Mouse (Mus musculus) limb, embryonic 14.5 days (tissue): ENCODE data around the gene Zfyve9. TPM values are rescaled to one million over a fixed set of nuclear protein-coding genes. Genes with fewer than 3 reads are reported as not detected.

ENCODE experiments used
- ATAC-seq: fragments of 200-750 bp; cut with Nextera tagmentation; 2 replicates; pipeline ENCODE4 v1.8.0; 2017; ENCODE audit warnings: low read depth, moderate number of reproducible peaks, moderate TSS enrichment; ENCODE audit not compliant: low FRiP score
- DNase-seq: peaks from one replicate; pipeline ENCODE4 v3.0.0-alpha.2; 2015; ENCODE audit warnings: low spot score
- H3K27ac ChIP-seq: fragments of 300-500 bp; sonication (generic); replicated peaks from 2 replicates; pipeline ENCODE4 v1.5.1; 2014; ENCODE audit warnings: low read depth, mild to moderate bottlenecking, low read length, moderate library complexity, mixed read lengths
- H3K27me3 ChIP-seq: fragments of 300-500 bp; sonication (generic); 2 replicates; pipeline ENCODE4 v1.6.1; 2014; ENCODE audit warnings: low read length, mixed read lengths; ENCODE audit not compliant: control insufficient read depth, insufficient read depth
- H3K36me3 ChIP-seq: fragments of 300-500 bp; sonication (generic); 2 replicates; pipeline ENCODE4 v1.6.1; 2014; ENCODE audit warnings: mild to moderate bottlenecking, low read length, moderate library complexity, mixed read lengths; ENCODE audit not compliant: control insufficient read depth, insufficient read depth
- H3K4me1 ChIP-seq: fragments of 300-500 bp; sonication (generic); 2 replicates; pipeline ENCODE4 v1.6.1; 2014; ENCODE audit warnings: antibody characterized with exemption, low read length, mixed read lengths; ENCODE audit not compliant: control insufficient read depth, insufficient read depth
- H3K4me2 ChIP-seq: fragments of 300-500 bp; sonication (generic); replicated peaks from 2 replicates; pipeline ENCODE4 v1.6.1; 2014; ENCODE audit warnings: low read depth, mild to moderate bottlenecking, low read length, moderate library complexity; ENCODE audit not compliant: severe bottlenecking
- H3K4me3 ChIP-seq: fragments of 300-500 bp; sonication (generic); replicated peaks from 2 replicates; pipeline ENCODE4 v1.5.1; 2014; ENCODE audit warnings: low read length
- H3K9ac ChIP-seq: fragments of 300-500 bp; sonication (generic); 2 replicates; pipeline ENCODE4 v1.6.1; 2014; ENCODE audit warnings: mild to moderate bottlenecking, low read depth, low read length, moderate library complexity; ENCODE audit not compliant: severe bottlenecking
- H3K9me3 ChIP-seq: fragments of 300-500 bp; sonication (generic); 2 replicates; pipeline ENCODE4 v1.6.1; 2016; ENCODE audit warnings: low read length; ENCODE audit not compliant: control insufficient read depth
- POLR2A ChIP-seq: fragments of 200-500 bp; IDR thresholded peaks from 2 replicates; pipeline ENCODE4 v1.8.0; 2012; ENCODE audit warnings: inconsistent platforms, mild to moderate bottlenecking, moderate library complexity, borderline replicate concordance; ENCODE audit not compliant: insufficient read depth, insufficient read length; ENCODE audit errors: extremely low read depth
- WGBS: fragments of 180-500 bp; shearing (Covaris S2); extraction: QIAGEN DNeasy Blood & Tissue Kit; methylation state at CpG from one replicate; pipeline ENCODE4 v1.1.7; 2014; 5-methylcytosine and 5-hydroxymethylcytosine counted together
- polyA plus RNA-seq, 2 experiments: library from polyadenylated mRNA; depleted of rRNA in 1 of 2; stranded (reverse) in 1 of 2; unstranded in 1 of 2; fragments of >200 nt; fragmentation: Nextera tagmentation in 1 of 2; extraction: Ambion mirVana in 1 of 2; gene quantifications; 2 replicates each; pipeline versions ENCODE4 v1.2.1 to v1.2.3; 2012 to 2014

Zfyve9 gene
- polyA plus RNA-seq, 2 experiments = 5.8 to 9.6 TPM

DNA sequence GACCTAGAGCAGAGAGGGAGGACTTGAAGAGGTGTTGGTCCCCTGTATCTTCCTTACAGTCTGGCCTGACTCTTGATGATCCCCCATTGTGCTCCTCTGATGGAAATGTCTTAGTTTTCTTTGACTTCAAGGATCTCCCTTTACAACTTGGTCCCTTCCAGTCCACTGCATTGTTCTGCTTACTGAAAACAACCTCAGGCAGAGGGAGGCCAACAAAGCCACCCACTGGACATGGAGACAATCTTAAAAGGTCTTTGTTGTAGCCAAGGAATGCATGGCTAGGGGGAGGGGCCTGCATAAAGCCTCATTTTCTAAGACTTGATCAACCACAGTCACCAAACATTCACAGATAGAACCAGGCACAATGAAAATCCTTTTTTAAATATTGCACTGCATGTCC, 145.5 kb downstream of the Zfyve9 start:
- Histone ChIP-seq H3K4me2 (no peak overlapping the region), H3K4me3 (no peak overlapping the region), H3K9ac (no peak overlapping the region), H3K27ac (no peak overlapping the region), H3K27me3 (no peaks in the 10 kb centered on the region), H3K36me3 (peaks cover 80% of the 10 kb centered on the region), H3K4me1 (no peaks in the 10 kb centered on the region), H3K9me3 (no peaks in the 10 kb centered on the region)
- DNase-seq = no peak
- TF ChIP-seq POLR2A = no peak
- no peak for ATAC-seq

DNA sequence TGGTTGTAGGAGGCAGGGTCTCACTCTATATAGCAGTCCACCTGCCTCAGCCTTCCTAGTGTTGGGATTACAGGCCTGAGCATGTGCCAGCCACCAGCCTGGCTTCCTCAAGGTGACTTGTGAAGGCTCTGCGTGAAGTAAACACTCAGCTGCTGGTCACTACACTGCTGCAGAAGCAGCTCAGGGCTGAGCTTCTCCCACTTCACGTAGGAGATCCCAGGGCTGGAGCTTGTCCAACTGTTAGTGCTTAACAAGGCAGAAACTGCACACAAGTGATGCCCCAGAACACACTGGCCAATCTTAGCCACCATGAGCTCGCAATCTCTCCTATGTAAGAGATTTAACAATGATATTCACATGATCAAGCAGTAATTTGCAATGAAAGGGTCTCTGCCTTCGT, 145.9 kb downstream of the Zfyve9 start:
- no peak overlapping the region for H3K4me3 ChIP-seq
- no peak overlapping the region for H3K9ac ChIP-seq
- H3K27ac ChIP-seq = no peak overlapping the region
- H3K4me2 ChIP-seq = no peak overlapping the region
- peaks cover 83% of the 10 kb centered on the region for H3K36me3 ChIP-seq
- ATAC-seq (no peak), DNase-seq (no peak)
- no peaks in the 10 kb centered on the region for H3K4me1 ChIP-seq
- no peaks in the 10 kb centered on the region for H3K27me3 ChIP-seq
- 87% methylated on average over 4 of the region's 4 CpGs for WGBS
- no peak for TF ChIP-seq POLR2A
- H3K9me3 ChIP-seq = no peaks in the 10 kb centered on the region

DNA sequence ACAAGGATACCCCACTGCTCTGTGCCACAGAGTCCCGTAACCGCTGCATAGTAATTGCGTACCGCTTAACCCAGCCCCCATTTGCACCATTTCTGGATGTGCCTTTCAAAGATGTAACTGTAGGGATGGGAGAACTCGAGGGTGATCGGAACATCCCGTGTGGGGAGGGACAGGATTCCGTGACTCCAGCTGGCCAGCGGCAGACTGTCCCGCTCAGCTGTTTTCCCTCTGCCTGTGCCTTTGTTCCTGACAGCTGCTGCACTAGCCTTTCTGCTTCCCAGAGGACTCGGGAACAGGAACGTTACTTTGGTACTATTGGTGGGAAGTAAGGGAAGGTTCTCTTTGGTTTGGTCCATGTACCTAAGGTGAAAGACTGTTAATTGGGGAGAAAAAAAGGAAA, 146.9 kb downstream of the Zfyve9 start:
- WGBS = 86% methylated on average over 12 of the region's 12 CpGs
- no peak overlapping the region for H3K27ac ChIP-seq
- no peak for TF ChIP-seq POLR2A
- no peaks in the 10 kb centered on the region for H3K27me3 ChIP-seq
- no peak overlapping the region for H3K9ac ChIP-seq
- ATAC-seq (peak; percentile 32; the same call in 1 of the 2 replicates), DNase-seq (peak; percentile 14)
- H3K4me2 ChIP-seq = no peak overlapping the region
- no peaks in the 10 kb centered on the region for H3K4me1 ChIP-seq
- H3K4me3 ChIP-seq = no peak overlapping the region
- peaks cover 84% of the 10 kb centered on the region for H3K36me3 ChIP-seq
- no peaks in the 10 kb centered on the region for H3K9me3 ChIP-seq

DNA sequence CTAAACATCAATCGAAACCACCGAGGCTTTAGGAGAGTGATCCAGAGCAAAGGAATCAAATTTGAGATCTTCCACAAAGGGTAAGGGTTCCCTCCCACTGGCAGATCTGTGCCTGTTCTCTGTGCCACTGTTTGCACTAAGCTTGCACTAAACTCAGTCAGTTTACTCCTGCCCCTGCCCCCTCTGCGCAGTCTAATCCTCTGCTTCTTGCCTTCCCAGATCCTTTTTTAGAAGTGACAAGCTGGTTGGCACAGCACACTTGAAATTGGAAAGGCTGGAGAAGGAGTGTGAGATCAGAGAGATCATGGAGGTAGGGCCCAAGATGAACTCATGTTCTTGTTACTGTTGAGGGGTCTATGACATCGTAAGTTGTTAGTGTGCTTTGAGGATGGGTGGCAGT, 149.0 kb downstream of the Zfyve9 start:
- no peak for ATAC-seq
- WGBS = 94% methylated on average over 4 of the region's 4 CpGs
- no peak overlapping the region for H3K4me3 ChIP-seq

DNA sequence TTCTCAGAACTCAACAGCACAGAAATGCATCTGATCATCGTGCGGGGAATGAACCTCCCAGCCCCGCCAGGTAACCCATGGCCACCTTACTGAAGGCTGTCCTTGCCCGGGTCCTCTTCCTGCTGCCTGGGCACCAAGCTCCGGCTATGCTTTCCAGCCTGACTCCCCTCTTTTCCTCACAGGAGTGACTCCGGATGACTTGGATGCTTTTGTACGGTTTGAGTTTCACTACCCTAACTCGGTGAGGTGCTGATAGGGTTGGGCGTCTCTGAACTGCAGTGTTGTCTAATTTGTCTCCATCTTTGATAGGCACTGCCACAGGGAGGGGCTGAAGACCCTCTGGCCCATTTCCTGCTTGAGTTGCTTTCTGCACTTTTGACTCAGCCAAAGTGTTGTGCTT, 150.5 kb downstream of the Zfyve9 start:
- Histone ChIP-seq H3K36me3 (peaks cover 97% of the 10 kb centered on the region), H3K9me3 (no peaks in the 10 kb centered on the region), H3K4me2 (no peak overlapping the region), H3K27ac (no peak overlapping the region), H3K4me3 (no peak overlapping the region), H3K4me1 (no peaks in the 10 kb centered on the region), H3K27me3 (no peaks in the 10 kb centered on the region), H3K9ac (no peak overlapping the region)
- DNase-seq (no peak), ATAC-seq (no peak)
- 93% methylated on average over 9 of the region's 9 CpGs for WGBS
- no peak for TF ChIP-seq POLR2A

More for the DNA sequence above, 149.0 kb downstream of the Zfyve9 start:
- Histone ChIP-seq H3K27me3 (no peaks in the 10 kb centered on the region), H3K9ac (no peak overlapping the region), H3K27ac (no peak overlapping the region), H3K4me2 (no peak overlapping the region), H3K9me3 (no peaks in the 10 kb centered on the region), H3K4me1 (no peaks in the 10 kb centered on the region), H3K36me3 (peaks cover 93% of the 10 kb centered on the region)
- no peak for TF ChIP-seq POLR2A
- DNase-seq = no peak

DNA sequence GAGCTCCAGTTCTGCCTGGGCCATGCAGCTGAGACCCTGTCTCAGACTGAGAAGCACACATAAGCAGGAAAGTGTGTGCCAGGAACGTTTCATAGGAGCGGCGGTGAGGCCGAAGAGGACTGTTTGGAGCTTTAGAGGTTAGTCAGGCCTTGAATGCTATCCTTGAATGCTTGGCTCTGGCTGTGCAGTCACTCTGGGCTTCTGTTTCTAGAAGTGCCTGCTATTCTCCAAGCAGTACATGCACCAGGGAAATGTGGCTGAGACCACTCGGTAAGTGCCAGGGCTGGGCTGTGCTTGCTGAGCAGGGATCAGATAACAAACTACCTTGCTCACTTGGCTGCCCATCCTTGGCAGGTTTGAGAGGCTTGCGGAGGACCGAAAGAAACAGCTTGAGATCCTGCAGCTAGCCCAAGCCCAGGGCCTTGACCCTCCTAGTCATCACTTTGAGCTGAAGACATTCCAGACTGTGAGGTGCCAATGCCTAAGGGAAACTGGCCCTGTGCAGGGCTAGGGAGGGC, 151.2 kb downstream of the Zfyve9 start:
- no peak overlapping the region for H3K4me2 ChIP-seq
- WGBS = 92% methylated on average over 7 of the region's 7 CpGs
- DNase-seq = no peak
- H3K36me3 ChIP-seq = peaks cover 97% of the 10 kb centered on the region
- no peaks in the 10 kb centered on the region for H3K9me3 ChIP-seq
- no peaks in the 10 kb centered on the region for H3K27me3 ChIP-seq
- H3K9ac ChIP-seq = no peak overlapping the region
- TF ChIP-seq POLR2A = no peak
- ATAC-seq = no peak
- no peak overlapping the region for H3K27ac ChIP-seq
- H3K4me1 ChIP-seq = no peaks in the 10 kb centered on the region
- H3K4me3 ChIP-seq = no peak overlapping the region
